Mouse (Mus musculus) hindbrain, embryonic 15.5 days (tissue): Measurements from ENCODE around the gene Prr29. TPM values are rescaled to one million over a fixed set of nuclear protein-coding genes. Genes with fewer than 3 reads are reported as not detected.
"Not testable (repeated sequence)": the region's sequence is repeated elsewhere in the genome, so short reads cannot be mapped to it uniquely, and the experiment has no call there.

Experiments used
- ATAC-seq: fragments of 200-750 bp; cut with Nextera tagmentation; 2 replicates; pipeline ENCODE4 v1.8.0; 2017; ENCODE audit warnings: low read depth, moderate number of reproducible peaks, moderate TSS enrichment; ENCODE audit not compliant: low FRiP score
- H3K27ac ChIP-seq: fragments of 300-500 bp; sonication (generic); replicated peaks from 2 replicates; pipeline ENCODE4 v1.5.1; 2015; ENCODE audit warnings: mild to moderate bottlenecking, inconsistent platforms
- H3K27me3 ChIP-seq: fragments of 300-500 bp; sonication (generic); 2 replicates; pipeline ENCODE4 v1.6.1; 2015; ENCODE audit warnings: control low read depth, inconsistent platforms
- H3K36me3 ChIP-seq: fragments of 300-500 bp; sonication (generic); 2 replicates; pipeline ENCODE4 v1.6.1; 2015; ENCODE audit warnings: control low read depth, inconsistent platforms
- H3K4me1 ChIP-seq: fragments of 300-500 bp; sonication (generic); replicated peaks from 2 replicates; pipeline ENCODE4 v1.6.1; 2015; ENCODE audit warnings: control low read depth, inconsistent platforms
- H3K4me2 ChIP-seq: fragments of 300-500 bp; sonication (generic); 2 replicates; pipeline ENCODE4 v1.6.1; 2015; ENCODE audit warnings: moderate library complexity, mild to moderate bottlenecking, inconsistent platforms
- H3K4me3 ChIP-seq: fragments of 300-500 bp; sonication (generic); 2 replicates; pipeline ENCODE4 v1.5.1; 2015; ENCODE audit warnings: mild to moderate bottlenecking, inconsistent platforms
- H3K9ac ChIP-seq: fragments of 300-500 bp; sonication (generic); 2 replicates; pipeline ENCODE4 v1.6.1; 2015; ENCODE audit warnings: inconsistent platforms
- H3K9me3 ChIP-seq: fragments of 300-500 bp; sonication (generic); 2 replicates; pipeline ENCODE4 v1.6.1; 2016; ENCODE audit warnings: control low read depth, inconsistent platforms
- WGBS: fragments of 180-500 bp; shearing (Covaris S2); methylation state at CpG from one replicate; pipeline ENCODE4 v1.1.7; 2015; 5-methylcytosine and 5-hydroxymethylcytosine counted together
- polyA plus RNA-seq: library from polyadenylated mRNA; unstranded; fragments of >200 nt; fragmentation: Nextera tagmentation; extraction: Ambion mirVana; gene quantifications from 2 replicates; pipeline ENCODE4 v1.2.1, GENCODE M21; 2015

The Prr29 gene
- polyA plus RNA-seq, 1 experiment from 2014 or later = not detected

DNA sequence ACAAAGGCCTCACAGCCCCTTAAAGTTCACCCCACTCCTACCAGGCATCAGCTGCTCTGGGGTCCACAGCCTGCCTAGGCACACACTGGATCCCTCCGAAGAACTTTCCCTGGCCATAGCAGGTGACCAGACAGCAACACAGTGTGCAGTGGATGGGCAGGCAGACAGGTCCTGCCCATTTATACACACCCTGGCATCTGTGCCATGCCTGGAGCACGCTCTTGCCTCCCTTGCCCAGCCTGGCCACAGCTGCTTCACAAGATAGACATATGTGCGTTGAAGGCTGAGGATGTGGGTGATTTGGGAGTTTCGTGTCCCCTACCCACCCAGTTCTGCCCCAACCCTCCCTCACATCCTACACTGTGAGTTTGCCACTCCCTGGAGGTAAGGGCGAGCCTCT lies 27.2 kb upstream of the Prr29 start:
- ATAC-seq = no peak
- 83% methylated on average over 5 of the region's 5 CpGs for WGBS
- no peaks in the 10 kb centered on the region for H3K4me1 ChIP-seq

DNA sequence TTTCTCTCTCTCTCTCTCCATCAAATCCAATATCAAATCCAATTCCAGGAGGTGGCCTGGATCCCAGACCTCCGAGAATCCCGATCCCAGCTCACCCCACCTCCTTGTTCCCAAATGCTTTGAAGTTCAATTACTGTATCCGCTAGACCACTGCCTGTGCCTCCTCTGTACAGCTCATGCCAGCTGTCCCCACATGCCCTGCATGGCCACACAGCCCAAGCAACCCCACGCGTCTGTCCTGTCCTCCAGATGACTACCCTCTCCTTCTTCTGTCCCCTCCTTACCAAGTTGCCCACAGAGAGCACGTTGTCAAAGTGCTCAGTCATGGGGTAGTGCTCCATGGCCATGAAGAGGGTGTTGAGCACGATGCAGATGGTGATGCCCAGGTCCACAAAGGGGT lies 26.4 kb upstream of the Prr29 start:
- no peaks in the 10 kb centered on the region for H3K9me3 ChIP-seq
- no peak overlapping the region for H3K27ac ChIP-seq
- H3K9ac ChIP-seq = no peak overlapping the region
- no peaks in the 10 kb centered on the region for H3K36me3 ChIP-seq
- WGBS = 80% methylated on average over 7 of the region's 7 CpGs
- H3K27me3 ChIP-seq = no peaks in the 10 kb centered on the region
- no peak for ATAC-seq
- no peak overlapping the region for H3K4me3 ChIP-seq
- H3K4me2 ChIP-seq = no peak overlapping the region
- H3K4me1 ChIP-seq = no peaks in the 10 kb centered on the region

More for the DNA sequence above, 27.2 kb upstream of the Prr29 start:
- no peak overlapping the region for H3K9ac ChIP-seq
- no peaks in the 10 kb centered on the region for H3K27me3 ChIP-seq
- no peaks in the 10 kb centered on the region for H3K36me3 ChIP-seq
- no peaks in the 10 kb centered on the region for H3K9me3 ChIP-seq
- H3K27ac ChIP-seq = no peak overlapping the region
- no peak overlapping the region for H3K4me3 ChIP-seq
- no peak overlapping the region for H3K4me2 ChIP-seq

- H3K36me3 ChIP-seq, H3K4me3 ChIP-seq, H3K27me3 ChIP-seq, H3K9me3 ChIP-seq, H3K27ac ChIP-seq, ATAC-seq, H3K4me1 ChIP-seq, H3K9ac ChIP-seq, H3K4me2 ChIP-seq: not testable (repeated sequence)
- 84% methylated on average over 4 of the region's 4 CpGs for WGBS
These were observed 25.9 kb upstream of the Prr29 start for GRCm38 (mm10) chr11:106339323-106339722.

DNA sequence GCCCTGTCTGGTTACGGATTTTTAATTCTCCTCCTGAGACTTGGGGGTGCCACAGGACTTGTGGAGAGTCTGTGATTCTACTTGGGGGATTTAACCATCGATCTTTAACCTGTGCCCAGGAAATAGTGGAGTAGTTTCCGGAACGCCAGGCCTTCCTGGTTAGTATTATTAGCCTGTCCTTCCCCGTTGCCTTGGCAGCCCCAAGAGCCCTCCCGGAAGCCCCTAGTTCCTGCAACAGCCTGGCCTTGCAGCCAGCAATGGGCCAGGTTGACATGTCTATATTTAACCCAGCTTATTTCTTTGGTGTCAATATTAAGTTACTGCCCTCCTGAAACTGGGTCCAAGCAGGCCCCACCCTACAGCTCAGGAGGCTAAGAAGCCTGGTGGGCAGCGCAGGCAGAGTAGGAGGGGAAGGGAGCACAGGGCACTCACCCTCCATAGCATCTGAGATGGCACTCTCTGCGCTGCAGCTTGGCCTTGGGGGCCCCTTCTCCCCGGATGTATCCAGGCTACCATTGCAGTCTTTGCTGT lies 24.2 kb upstream of the Prr29 start:
- H3K9ac ChIP-seq = no peak overlapping the region
- H3K4me2 ChIP-seq = no peak overlapping the region
- no peak for ATAC-seq
- H3K9me3 ChIP-seq = no peaks in the 10 kb centered on the region
- H3K4me3 ChIP-seq = no peak overlapping the region
- no peaks in the 10 kb centered on the region for H3K4me1 ChIP-seq
- 85% methylated on average over 9 of the region's 9 CpGs for WGBS
- no peaks in the 10 kb centered on the region for H3K36me3 ChIP-seq
- no peaks in the 10 kb centered on the region for H3K27me3 ChIP-seq
- H3K27ac ChIP-seq = no peak overlapping the region

- H3K9me3 ChIP-seq = no peaks in the 10 kb centered on the region
- H3K9ac ChIP-seq = no peak overlapping the region
- H3K4me1 ChIP-seq = no peaks in the 10 kb centered on the region
- ATAC-seq = no peak
- H3K4me2 ChIP-seq = no peak overlapping the region
- H3K4me3 ChIP-seq = no peak overlapping the region
- WGBS = 59% methylated on average over 6 of the region's 6 CpGs
- H3K27me3 ChIP-seq = no peaks in the 10 kb centered on the region
- no peak overlapping the region for H3K27ac ChIP-seq
- no peaks in the 10 kb centered on the region for H3K36me3 ChIP-seq
These were observed 20.4 kb upstream of the Prr29 start for GRCm38 (mm10) chr11:106344910-106345309.

DNA sequence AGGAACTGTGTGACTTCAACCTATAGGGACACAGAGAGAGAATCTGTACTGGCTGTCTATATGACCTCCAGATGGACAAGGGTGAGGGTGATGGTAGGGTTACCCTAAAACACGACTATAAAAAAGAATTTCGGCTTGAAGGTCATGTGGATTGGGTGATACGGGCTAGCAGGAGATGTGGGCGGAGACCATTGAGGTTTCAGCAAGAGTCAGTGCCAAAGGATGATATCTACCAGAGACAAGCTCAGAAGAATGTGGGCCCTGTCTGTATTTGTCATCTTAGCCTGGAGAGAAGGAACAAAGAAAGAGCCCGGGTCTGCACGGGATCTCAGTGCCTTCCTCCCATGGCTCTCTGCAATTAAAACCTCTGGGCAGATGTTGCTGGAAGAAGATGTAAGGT lies 15.5 kb upstream of the Prr29 start:
- H3K27ac ChIP-seq = no peak overlapping the region
- ATAC-seq = no peak
- no peaks in the 10 kb centered on the region for H3K27me3 ChIP-seq
- H3K4me1 ChIP-seq = no peaks in the 10 kb centered on the region
- WGBS = 88% methylated on average over 6 of the region's 6 CpGs
- no peak overlapping the region for H3K4me3 ChIP-seq
- H3K4me2 ChIP-seq = no peak overlapping the region
- no peaks in the 10 kb centered on the region for H3K36me3 ChIP-seq
- H3K9me3 ChIP-seq = no peaks in the 10 kb centered on the region
- H3K9ac ChIP-seq = no peak overlapping the region

DNA sequence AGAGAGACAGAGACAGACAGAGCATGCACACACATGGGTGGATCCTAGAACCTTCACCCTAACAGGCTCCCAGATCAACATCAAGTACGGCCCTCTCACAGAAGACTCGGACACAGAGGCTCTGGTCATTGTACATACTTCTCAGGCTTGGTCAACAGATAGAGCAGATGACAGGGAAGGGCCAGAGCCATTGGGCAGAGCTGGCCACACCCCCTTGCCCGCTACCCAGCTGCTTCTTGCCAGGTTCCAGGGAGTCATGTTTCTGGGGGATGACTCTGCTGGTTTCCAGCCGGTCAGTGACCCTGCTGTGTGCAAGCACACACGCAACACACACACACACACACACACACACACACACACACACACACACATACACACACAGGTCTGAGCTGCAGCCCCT lies 14.4 kb upstream of the Prr29 start:
- ATAC-seq = no peak
- no peak overlapping the region for H3K4me3 ChIP-seq
- WGBS = 55% methylated on average over 5 of the region's 5 CpGs
- H3K4me2 ChIP-seq = no peak overlapping the region
- no peaks in the 10 kb centered on the region for H3K27me3 ChIP-seq
- no peaks in the 10 kb centered on the region for H3K9me3 ChIP-seq
- no peak overlapping the region for H3K9ac ChIP-seq
- H3K27ac ChIP-seq = no peak overlapping the region
- H3K4me1 ChIP-seq = no peaks in the 10 kb centered on the region
- no peaks in the 10 kb centered on the region for H3K36me3 ChIP-seq

DNA sequence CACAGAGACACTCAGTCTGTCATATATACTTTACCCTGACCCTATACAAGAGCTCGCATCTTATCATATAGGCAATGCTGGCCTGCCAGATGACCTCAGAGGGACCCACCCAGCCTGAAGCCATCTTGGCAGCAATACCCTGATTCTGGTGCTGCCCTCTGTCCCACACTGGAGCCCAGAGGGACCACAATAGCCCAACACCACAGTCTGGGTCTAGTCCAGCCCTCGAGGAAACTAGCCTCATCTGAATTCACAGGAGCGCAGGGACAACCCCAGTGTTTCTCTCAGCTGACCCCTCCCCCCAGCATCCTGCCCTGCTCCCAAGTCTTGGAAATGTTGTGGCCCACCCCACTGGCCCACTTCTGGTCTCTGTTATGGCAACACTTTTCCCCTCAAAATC lies 14.0 kb upstream of the Prr29 start:
- Histone ChIP-seq H3K36me3 (no peaks in the 10 kb centered on the region), H3K4me3 (no peak overlapping the region), H3K9me3 (no peaks in the 10 kb centered on the region), H3K4me1 (no peaks in the 10 kb centered on the region), H3K27ac (no peak overlapping the region), H3K4me2 (no peak overlapping the region), H3K27me3 (no peaks in the 10 kb centered on the region), H3K9ac (no peak overlapping the region)
- WGBS = 68% methylated on average over 3 of the region's 3 CpGs
- no peak for ATAC-seq

DNA sequence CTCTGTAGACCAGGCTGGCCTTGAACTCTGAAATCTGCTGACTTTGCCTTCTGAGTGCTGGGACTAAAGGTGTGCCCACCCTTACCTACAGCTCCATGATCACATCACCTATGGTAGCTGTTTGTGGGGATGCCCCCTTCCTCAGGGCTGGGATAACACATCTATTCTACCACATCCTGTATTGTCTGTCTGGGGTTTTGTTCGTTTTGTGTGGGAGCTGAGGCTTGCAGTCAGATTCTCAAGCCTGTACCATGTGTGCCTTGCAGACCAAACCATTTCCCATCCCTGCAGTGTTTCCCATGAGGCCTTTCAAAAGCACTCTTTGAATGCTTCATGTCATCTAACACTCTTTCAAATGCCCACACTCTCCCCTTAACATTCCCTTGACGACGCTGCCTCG lies 13.3 kb upstream of the Prr29 start:
- Histone ChIP-seq H3K4me2 (no peak overlapping the region), H3K4me3 (no peak overlapping the region), H3K36me3 (no peaks in the 10 kb centered on the region), H3K27me3 (no peaks in the 10 kb centered on the region), H3K27ac (no peak overlapping the region), H3K9ac (no peak overlapping the region), H3K9me3 (no peaks in the 10 kb centered on the region), H3K4me1 (no peaks in the 10 kb centered on the region)
- 75% methylated on average over 4 of the region's 4 CpGs for WGBS
- no peak for ATAC-seq

DNA sequence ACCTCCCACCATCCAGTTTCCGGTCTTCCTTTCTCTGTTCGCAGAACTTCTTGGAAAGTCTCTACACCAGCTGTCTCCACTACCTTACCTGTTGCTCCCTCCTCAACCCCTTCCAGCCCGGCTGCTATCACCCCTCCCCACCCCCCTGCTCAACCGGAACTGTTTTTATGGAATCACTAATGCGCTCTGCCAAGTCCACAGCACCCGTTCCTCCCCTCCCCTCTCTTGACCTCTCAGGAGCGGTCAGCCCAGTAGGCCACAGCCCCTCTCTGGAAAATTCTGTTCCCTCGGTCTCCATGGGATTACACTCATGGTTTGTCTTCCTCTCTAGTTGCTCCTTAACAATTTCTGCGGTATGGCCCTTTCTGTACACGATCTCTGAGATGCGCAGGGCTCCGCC lies 12.1 kb upstream of the Prr29 start, which contains the start of gene Scn4a:
Gene Scn4a, minus strand, starts transcription at position 101 of the 400 bp plus-strand sequence.
- no peaks in the 10 kb centered on the region for H3K27me3 ChIP-seq
- no peak within 1 kb of the TSS for H3K27ac ChIP-seq
- no peaks in the 10 kb centered on the region for H3K4me1 ChIP-seq
- H3K9me3 ChIP-seq = no peaks in the 10 kb centered on the region
- H3K4me3 ChIP-seq = no peak within 1 kb of the TSS
- no peaks in the 10 kb centered on the region for H3K36me3 ChIP-seq
- WGBS = 92% methylated on average over 12 of the region's 12 CpGs
- no peak within 1 kb of the TSS for H3K9ac ChIP-seq
- H3K4me2 ChIP-seq = no peak within 1 kb of the TSS
- ATAC-seq = no peak

DNA sequence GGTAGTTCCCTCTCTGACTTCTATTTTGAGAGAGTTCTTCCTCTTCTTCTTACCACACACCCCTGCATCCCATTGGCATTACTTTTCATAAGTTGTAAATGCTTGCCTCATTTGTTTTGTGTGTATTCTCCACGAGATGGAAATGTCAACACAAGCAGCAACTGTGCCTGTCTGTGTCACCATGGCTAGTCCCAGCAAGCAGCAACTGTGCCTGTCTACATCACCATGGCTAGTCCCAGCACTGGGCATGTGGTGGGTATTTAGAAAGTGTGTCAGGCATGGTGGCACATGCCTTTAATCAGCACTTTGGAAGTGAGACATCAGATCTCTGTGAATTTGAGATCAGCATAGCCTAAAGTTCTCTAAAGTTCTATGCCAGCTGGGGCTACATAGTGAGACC lies 11.1 kb upstream of the Prr29 start:
- 66% methylated on average over 1 of the region's 1 CpGs for WGBS
- Histone ChIP-seq H3K27me3 (no peaks in the 10 kb centered on the region), H3K9ac (no peak overlapping the region), H3K27ac (no peak overlapping the region), H3K4me1 (no peaks in the 10 kb centered on the region), H3K4me3 (no peak overlapping the region), H3K4me2 (no peak overlapping the region), H3K9me3 (no peaks in the 10 kb centered on the region), H3K36me3 (no peaks in the 10 kb centered on the region)
- no peak for ATAC-seq

DNA sequence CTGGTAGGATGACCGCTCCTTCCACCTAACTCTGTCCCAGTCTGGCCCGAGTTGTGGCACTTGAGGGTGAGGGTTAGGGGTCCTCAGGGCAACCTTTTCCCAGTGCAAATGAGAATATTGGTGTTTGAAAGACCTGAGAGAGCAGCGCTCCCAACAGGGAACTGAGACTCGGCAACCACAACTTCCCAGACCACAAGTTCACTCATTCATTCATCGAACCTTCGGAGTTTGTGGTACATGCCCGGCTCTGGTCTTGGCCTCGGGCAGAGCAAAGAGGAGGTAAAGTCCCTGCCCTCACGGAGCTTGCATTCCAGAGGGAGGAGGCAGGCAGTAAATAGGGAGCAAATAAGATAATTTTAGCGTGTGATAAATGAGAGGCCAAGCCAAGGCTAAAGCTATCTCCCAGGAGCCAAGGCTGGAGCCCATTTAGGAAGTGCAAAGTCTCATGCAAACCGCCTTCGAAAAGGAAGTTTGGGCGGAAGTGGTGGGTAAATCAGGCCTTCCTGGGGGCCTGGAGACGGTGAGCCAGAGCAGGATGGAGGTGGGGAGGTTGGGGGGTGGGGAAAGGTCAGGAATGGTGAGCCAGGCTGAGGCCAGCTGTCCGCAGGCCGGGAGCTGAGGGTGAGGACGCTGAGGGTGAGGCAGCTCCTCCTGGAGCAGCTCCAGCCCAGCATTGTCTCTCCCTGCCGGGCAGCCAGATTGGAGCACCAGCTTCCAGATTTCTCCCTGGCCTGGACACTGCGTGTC lies 9.7 kb upstream of the Prr29 start:
- Histone ChIP-seq H3K27me3 (no peaks in the 10 kb centered on the region), H3K4me2 (no peak overlapping the region), H3K27ac (no peak overlapping the region), H3K9me3 (no peaks in the 10 kb centered on the region), H3K4me3 (no peak overlapping the region), H3K9ac (no peak overlapping the region), H3K36me3 (no peaks in the 10 kb centered on the region), H3K4me1 (no peaks in the 10 kb centered on the region)
- WGBS = 77% methylated on average over 19 of the region's 19 CpGs
- ATAC-seq = no peak

DNA sequence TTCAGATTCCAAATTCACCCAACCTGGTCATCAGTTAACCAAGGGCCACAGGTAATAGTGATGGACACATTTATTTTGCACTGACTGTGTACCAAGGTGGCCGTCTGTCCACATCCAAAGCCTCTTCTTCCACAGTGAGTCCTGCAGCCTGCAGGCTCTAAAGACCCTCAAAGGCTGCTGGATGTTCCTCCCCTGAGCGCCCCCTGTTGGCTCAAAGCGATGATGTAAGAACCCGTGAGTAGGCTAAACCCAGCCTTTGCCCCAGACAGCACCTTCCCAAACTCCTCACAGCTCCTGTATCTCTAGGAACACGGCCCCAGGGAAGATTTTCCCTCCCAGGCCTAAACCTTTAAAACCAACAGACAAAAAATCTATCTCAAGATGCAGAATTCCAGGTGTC lies 5.9 kb upstream of the Prr29 start:
- Histone ChIP-seq H3K4me3 (no peak overlapping the region), H3K4me2 (no peak overlapping the region), H3K27ac (no peak overlapping the region), H3K36me3 (no peaks in the 10 kb centered on the region), H3K4me1 (no peaks in the 10 kb centered on the region), H3K9me3 (no peaks in the 10 kb centered on the region), H3K9ac (no peak overlapping the region), H3K27me3 (no peaks in the 10 kb centered on the region)
- no peak for ATAC-seq
- WGBS = 31% methylated on average over 5 of the region's 5 CpGs
